Mouse (Mus musculus): ENCODE measurements around the gene Tnks1bp1. TPM values are rescaled to one million over a fixed set of nuclear protein-coding genes. Genes with fewer than 3 reads are reported as not detected.
A peak's percentile ranks its signal among the peaks of the same experiment; 100 is the strongest.

Tnks1bp1 gene
- 100 to 1,000 TPM; 112 to 123 TPM for total RNA-seq (2021)

DNA sequence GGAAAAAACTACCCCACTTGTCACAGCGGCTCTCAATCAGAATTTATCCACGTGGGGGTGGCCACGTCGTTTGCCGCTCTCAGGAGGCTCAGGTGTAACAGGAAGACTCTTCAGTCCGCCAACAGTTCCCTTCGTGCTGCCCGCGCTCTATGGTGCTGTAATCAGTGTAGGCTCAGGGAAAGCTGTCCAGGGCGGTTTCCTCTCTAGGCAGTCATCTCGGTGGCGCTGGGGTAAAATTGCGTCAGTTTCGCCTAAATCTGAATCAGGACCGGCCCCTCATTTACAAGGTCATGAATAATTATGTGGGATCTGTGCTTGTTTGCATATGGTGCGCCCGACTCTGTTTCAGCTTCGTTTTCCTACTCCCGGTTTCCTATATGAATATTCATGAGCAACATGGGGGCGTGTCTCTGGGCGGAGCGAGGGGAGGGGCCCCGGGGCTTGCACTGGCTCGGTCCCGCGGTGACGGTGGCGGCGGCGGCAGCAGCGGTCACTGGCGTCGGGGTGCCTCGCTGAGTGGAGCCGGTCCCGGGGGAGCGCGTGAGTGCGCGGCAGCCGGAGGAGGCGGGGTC is at the start of gene Tnks1bp1:
Gene Tnks1bp1, plus strand, starts transcription at position 427 of the 572 bp plus-strand sequence.
- intact Hi-C loops (cut with DNase I): loop anchor here (1.0 to 5.0 kb wide), 4 partner anchors 10 to 330 kb away; partner anchors contain the start of genes P2rx3, Rtn4rl2, Ssrp1 and Zdhhc5
- DNase-seq (ENCODE audit: low spot score in 2 of 2): peak; percentile 94 to 97

DNA sequence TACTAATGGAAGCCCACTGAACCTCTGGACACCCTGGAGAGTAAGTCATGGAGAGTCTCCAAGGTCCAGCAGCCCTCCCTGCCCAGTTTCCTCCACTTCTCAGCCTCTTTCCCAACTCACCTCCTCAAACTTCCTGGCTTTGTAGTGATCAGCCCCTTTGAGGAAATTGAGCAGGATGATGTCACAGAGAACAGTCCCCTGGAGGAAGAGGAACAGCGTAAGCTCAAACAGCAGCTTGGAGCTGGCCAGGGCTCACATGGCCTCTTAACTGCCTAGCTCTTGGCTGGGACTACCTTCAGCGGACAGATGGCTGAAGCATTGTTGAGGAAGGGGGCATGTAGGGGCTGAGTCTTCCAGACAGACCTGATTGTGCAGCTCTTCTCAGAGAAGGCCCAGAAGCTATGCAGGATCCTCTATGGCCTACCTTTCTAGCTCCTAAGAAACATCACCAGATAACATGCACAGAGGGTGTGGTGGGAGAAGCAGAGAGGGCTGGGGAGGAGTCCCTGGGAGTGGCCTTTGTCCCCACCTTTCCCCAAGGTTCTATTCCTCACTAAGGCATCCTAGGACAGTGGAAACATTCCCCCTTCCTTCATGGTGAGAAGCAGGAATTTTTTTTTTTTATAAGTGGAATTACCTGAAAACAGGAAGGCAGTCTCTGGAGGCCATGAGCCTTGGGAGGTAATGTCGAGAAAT is 48.2 kb upstream of the Tnks1bp1 start:
- DNase-seq (ENCODE audit: low spot score in 2 of 2): no peak
- intact Hi-C loops (cut with DNase I): no loop called here

DNA sequence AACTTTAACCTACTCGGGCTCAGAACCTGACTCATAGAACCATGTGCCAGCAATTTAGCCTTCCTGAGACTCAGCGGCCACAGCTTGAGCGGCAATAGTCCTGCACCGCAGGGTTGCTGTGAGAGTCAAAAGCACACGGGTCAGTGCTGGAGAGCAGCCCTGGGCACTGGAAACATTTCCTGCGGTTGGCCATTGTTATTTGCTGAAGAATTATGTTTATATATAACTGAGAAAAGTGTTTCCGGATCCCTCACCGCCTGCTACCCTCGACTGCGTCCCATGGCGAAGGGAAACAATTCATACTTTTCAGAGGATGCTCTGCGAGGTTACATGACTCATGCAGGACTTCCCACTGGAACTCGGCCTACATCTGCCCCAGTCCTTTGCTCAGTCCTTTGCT is 46.3 kb upstream of the Tnks1bp1 start:
- intact Hi-C loops (cut with DNase I): no loop called here

DNA sequence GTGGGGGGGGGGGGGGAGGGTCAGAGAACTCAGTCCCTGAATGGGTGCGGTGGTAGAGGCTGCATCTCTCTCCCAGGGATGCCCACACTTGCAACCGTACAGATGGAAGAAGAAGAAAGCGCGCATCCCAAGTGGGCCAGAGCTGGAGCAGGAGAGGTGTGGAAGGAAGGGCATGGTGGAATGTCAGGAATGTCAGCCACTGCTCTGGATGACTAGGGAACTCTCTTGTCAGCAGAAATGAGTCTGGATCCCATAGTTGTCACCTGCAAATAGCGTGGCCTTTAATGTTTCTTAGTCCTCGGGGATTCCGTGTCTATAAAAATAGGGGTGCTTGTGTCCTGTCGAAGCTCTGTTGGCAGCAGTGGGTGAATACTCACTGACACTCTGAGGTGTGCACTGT is 45.2 kb upstream of the Tnks1bp1 start:
- intact Hi-C loops (cut with DNase I): no loop called here
- no peak for DNase-seq (ENCODE audit: low spot score in 2 of 2)

More for the DNA sequence above, 46.3 kb upstream of the Tnks1bp1 start:
- no peak for DNase-seq (ENCODE audit: low spot score in 2 of 2)

DNA sequence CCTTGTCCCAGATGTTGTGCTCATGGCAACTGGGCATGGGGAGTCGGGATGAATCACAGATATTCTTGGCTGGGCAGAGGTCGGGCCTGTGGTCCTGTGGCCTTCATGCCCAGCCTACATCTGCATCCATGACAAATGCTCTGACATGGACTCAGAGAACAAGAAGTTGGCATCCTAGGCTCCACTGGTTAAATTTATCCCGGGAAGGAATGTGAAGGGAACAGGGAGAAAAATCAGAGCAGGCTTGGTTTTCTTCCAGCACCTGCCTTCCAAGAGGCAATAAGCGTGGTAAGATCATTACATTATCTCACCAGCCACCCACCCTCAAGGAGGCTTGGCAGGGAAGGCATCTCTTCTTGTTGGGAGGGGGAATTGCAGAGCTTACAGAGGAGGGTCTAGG is 43.5 kb upstream of the Tnks1bp1 start:
- intact Hi-C loops (cut with DNase I): loop anchor here (2.0 kb wide), 1 partner anchor 116 kb away; no protein-coding TSS in a partner anchor
- peak; percentile 16 to 82 for DNase-seq (ENCODE audit: low spot score in 2 of 2)

DNA sequence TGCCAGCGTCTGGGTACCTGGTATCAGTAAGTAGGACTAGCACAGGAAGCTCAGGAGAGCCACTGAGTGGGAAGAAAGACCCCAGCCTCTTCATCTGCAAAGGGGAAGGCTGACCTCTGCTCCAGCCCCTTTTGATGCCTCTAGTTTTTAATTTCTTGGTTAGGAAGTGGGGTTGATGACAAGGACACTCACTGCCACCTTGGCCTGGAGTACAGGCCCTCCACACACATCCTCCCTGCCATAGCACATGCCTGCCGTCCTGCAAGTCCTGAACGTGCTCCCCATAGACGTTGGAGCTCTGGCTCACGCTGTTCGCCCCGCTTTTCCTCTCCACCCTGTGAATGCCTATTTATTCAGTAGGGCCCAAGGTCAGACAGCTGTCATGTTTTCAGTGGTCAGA is 41.2 kb upstream of the Tnks1bp1 start:
- intact Hi-C loops (cut with DNase I): loop anchor here (5.0 kb wide), 1 partner anchor 174 kb away; no protein-coding TSS in a partner anchor
- DNase-seq (ENCODE audit: low spot score in 2 of 2): no peak

DNA sequence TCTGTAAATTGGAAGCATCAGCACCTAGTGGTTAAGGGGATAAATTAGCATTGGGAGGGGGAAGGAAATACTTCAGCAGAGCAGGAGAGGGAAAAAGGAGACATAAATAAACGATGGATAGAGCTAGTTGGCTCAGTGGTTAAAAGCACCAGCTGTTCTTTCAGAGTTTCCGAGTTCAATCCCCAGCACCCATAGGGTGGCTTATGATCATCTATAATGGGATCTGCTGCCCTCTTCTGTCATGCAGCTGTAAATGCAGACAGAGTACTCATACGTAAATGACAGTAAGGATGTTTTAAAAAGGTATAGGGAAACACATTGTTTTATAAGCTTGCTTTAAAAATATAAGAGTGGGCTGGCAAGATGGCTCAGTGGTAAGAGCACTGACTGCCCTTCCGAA is 40.1 kb upstream of the Tnks1bp1 start:
- DNase-seq (ENCODE audit: low spot score in 2 of 2): peak in 1 of 2 experiments; percentile 26

DNA sequence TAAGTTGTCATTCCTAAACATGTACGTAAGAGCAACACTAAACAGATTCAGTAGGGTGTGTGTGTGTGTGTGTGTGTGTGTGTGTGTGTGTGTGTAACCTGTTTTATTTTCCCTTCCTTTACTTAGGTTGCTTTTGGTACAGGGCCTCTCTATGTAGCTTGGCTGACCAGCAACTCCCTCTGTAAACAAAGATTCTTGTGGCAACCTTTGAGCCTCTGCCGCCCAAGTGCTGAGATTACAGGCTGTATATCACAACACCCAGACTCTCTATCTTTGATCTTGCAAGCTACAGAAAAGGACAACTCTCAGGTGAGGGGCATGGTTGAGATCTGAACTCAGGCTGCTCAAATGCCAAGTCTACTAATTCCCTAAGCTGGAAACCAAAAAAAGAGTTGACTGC is 38.6 kb upstream of the Tnks1bp1 start:
- no peak for DNase-seq (ENCODE audit: low spot score in 2 of 2)
- intact Hi-C loops (cut with DNase I): loop anchor here (5.0 kb wide), 1 partner anchor 177 kb away; no protein-coding TSS in a partner anchor

More for the DNA sequence above, 40.1 kb upstream of the Tnks1bp1 start:
- intact Hi-C loops (cut with DNase I): loop anchor here (5.0 kb wide), 1 partner anchor 175 kb away; no protein-coding TSS in a partner anchor

DNA sequence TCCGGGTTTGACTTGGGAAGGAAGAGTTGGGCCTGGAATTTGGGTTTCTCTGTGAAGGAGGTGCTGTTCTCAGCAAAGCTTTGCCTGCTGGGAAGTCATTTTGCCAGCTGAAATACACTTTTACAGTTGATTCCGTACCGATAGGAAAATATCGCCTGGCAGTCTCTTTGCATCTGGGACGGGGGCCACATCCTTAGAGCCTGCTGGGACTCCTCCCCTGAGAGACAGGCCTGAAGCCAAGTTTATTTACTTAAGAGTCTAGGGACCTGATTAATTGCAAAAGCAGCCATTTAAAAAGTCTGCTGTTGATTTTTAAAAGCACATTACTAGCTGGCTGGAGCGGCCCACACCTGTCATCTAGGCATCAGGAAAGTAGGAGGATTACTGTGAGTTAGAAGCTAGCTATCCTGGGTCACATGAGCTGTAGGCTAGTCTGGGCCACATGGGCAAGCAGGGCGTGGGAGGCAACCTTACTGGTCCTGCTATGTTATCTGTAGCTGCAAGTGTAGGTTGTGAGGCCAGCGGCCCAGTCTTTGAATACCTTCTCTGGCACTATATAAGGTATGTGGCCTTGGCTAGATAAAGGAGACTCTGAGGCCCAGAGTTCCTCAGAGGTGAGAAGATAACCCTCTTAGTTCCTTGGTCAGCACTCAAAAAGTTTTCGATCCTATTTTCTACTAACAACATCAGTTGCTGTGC is 35.8 kb upstream of the Tnks1bp1 start:
- intact Hi-C loops (cut with DNase I): loop anchor here (2.0 kb wide), 1 partner anchor 55 kb away; no protein-coding TSS in a partner anchor
- DNase-seq (ENCODE audit: low spot score in 2 of 2): no peak

DNA sequence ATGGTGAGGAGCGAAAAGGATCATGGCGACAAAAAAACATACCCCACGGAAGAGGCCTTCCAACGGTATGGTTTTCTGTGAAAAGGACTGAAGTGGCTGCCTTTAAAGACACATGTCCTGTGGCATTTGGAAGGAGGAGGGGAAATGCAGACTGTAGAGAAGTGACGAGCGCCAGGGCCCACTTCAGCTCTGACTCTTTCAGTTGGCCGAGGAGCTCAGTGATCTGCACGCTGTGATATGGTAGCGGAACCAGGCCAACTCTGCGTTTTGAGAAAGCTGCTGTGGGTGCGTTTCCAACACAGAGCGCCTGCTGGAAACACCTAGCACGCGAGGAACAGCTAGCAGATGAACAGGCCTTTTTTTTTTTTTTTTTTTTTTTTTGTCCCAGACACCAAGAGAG is 35.1 kb upstream of the Tnks1bp1 start:
- intact Hi-C loops (cut with DNase I): loop anchor here (2.0 kb wide), 1 partner anchor 56 kb away; no protein-coding TSS in a partner anchor
- peak in 1 of 2 experiments; percentile 45 for DNase-seq (ENCODE audit: low spot score in 2 of 2)

DNA sequence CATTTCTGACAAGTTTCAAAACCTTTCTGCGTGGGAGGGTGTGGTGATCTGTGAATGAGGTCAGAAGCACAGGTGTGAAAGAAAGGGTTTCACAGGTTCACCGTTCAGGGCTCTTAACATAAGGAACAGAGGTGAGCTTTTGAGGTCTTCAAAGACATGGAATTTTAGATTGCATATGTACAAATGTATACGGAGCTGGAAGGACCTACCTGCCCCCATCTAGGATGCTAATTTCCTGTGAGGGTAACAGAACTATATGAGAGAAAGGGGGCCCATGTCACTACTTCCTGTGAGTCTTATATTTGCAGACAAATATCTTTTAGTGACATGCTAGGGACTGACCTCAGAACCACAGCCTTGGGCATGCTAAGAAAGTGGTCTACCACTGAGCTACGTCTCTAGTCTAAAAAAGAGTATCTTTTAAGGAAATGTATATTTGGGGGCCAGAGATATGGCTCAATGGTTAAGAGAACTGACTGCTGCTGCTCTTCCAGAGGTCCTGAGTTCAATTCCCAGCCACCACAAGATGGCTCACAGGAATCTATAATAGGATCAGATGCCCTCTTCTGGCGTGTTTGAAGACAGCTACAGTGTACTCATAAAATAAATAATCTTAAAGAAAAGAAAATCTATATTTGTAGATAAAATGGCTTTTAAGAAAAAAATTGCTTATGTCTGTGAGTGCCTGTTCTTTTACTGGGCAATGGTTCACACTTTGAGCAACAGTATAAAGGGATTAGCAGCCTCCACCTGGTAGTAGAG is 33.8 kb upstream of the Tnks1bp1 start:
- intact Hi-C loops (cut with DNase I): loop anchor here (2.0 kb wide), 1 partner anchor 57 kb away; no protein-coding TSS in a partner anchor
- DNase-seq (ENCODE audit: low spot score in 2 of 2): no peak

DNA sequence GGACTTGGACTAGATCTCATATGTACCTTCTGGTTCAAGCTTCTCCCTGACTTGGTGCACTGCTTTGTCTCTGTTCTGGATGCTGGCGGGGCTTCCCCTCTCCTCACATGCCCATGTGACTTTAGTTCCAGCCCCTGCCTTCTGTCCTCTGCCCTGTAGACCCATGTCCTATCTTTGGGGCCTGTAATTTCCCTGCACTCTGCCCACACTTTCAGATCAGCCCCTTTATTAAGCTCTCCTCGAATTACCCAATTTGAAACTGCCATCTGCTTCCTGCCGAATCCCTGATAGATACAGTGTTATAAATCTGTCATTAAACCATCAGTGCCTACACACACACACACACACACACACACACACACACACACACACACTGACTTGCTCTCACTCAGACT is 33.2 kb upstream of the Tnks1bp1 start:
- no peak for DNase-seq (ENCODE audit: low spot score in 2 of 2)
- intact Hi-C loops (cut with DNase I): no loop called here

DNA sequence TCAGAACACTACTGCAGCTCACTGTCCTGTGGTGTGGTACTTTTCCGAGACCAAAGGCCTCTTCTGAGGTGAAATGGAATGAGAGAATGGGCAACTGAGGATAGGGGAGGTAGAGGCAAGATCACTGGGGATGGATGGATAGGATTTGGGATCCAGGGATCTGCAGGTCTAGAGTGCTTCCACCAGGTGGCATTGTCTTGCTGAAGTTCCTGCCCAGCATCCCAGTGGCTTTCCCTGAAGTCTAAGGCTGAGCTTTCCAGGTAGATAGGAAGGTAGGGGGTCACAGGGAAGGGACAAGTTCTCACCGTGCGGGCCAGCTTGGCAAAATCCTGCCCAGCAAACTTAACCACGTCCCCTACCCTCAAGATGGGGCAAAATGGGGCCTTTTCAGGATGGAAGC is 25.8 kb upstream of the Tnks1bp1 start:
- DNase-seq (ENCODE audit: low spot score in 2 of 2): peak; percentile 44 to 58
- intact Hi-C loops (cut with DNase I): loop anchor here (10.0 kb wide), 1 partner anchor 223 kb away; no protein-coding TSS in a partner anchor

DNA sequence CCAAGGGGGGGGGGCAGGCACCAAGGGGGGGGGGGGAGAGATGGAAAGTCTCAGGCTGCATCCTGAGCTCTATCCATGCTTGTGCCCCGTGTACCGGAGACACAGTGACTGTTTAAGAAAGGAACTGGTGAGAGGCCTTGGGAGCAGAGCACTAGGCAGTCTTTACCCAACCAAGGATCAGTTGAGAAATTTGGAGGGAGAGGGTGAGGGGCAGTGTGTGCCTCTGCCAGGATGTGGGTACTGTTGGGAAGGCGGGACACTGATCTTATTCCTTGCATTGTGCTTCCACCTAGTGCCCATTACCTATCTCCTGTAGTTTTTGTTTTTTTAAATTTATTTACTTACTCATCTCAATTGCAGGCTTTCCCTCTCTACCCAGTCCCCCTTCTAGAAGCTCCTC is 21.6 kb upstream of the Tnks1bp1 start:
- intact Hi-C loops (cut with DNase I): loop anchor here (10.0 kb wide), 1 partner anchor 219 kb away; no protein-coding TSS in a partner anchor
- DNase-seq (ENCODE audit: low spot score in 2 of 2): no peak

DNA sequence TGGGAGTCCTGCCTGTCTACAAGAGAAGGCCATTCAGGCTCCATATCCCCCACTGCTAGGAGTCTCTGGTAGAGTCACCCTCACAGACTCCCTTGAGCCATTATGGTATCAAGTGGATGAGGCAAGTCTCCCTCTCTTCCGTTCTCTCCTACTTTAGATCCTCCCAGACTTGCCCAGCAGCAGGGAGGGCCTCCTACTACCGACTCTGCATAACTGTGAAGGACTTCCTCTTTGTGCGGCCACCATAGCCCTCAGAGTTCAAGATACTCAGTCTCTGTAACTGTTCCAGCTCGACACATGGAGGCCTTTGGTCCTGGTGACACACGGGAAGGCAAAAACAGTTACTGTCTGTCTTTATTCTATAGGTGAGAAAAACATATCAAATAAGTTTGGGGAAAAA is 20.5 kb upstream of the Tnks1bp1 start:
- no peak for DNase-seq (ENCODE audit: low spot score in 2 of 2)
- intact Hi-C loops (cut with DNase I): loop anchor here (10.0 kb wide), 1 partner anchor 218 kb away; no protein-coding TSS in a partner anchor

DNA sequence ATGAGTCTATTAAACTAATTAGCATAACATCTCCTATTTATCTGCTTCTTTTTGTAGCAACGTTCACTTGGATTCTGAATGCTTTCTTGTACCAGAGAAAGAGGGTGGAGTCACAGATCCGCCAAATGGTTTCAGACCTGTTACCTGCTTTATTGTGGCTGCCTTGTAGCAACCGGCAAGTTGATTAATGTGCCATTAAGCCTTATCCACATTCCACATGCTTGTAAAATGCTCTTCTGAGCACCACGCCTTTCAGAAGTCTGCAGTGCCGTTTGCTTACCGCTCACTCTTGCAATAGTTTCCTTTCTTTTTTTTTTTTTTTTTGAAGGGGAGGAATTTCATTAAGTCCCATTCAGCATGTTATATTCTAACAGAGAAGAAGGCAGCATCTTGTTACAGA is 17.9 kb upstream of the Tnks1bp1 start:
- no peak for DNase-seq (ENCODE audit: low spot score in 2 of 2)
- intact Hi-C loops (cut with DNase I): loop anchor here (10.0 kb wide), 2 partner anchors 215 to 295 kb away; partner anchors contain the start of gene Ypel4

DNA sequence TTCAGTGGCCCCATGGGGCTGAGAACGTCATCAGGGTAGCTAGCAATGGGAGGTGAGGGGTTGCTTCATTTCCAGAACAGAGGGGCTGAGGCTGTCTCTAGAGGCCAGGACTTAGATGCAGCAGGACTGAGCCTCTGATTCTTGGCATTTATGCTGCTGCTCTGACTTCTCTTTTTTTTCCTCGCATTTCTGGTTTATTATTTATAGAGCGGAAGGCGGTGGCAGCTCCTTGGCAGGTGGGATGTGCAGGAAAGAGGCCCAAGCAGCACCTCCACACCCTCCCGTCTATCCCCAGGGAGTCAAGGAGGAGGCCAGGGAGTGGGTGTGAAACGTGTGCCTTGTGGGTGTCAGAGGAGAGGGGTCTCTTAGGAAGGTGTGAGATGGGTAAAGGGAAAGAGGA is 16.8 kb upstream of the Tnks1bp1 start:
- intact Hi-C loops (cut with DNase I): loop anchor here (10.0 kb wide), 1 partner anchor 296 kb away; the partner anchor contains the start of gene Ypel4
- DNase-seq (ENCODE audit: low spot score in 2 of 2): peak in 1 of 2 experiments; percentile 55

DNA sequence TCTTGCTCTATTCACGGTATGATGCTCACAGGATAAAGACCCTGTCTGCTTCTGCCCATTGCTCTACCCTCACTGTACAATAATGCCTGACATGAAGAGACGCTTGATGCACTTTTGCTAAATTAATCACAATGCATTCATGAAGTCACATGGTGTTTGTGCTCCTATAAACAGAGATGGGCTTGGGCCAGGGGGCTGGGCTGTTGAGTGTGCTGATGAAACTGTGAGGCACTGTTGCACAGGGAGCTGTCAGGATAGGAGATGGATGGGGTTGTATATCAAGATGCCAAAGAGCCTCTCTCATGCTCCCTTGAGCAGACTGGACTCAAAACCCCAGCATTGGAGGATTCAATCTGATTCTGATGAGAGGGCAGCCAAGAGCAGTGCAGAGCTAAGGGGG is 14.7 kb upstream of the Tnks1bp1 start:
- DNase-seq (ENCODE audit: low spot score in 2 of 2): no peak
- intact Hi-C loops (cut with DNase I): loop anchor here (10.0 kb wide), 1 partner anchor 298 kb away; the partner anchor contains the start of gene Ypel4

DNA sequence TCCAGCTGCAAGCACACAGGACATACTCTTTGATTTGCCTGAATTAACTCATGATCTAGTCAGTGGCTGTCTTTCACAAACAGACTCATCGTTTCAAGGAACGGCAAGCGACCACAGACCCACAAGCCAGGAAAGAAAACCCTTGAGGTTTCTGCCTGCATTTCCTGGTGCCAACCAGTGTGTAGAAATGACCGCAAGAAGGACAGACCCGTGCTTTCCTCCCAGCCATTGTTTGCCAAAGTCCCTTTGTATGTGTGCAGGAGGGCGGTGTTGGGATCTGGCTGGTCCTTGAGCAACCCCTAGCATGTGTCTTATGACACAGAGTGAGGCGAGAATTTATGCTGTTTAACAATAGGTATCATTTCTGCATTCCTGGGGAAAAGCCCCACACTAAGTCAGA is 13.7 kb upstream of the Tnks1bp1 start:
- no peak for DNase-seq (ENCODE audit: low spot score in 2 of 2)
- intact Hi-C loops (cut with DNase I): loop anchor here (10.0 kb wide), 1 partner anchor 299 kb away; the partner anchor contains the start of gene Ypel4
